Mouse (Mus musculus) myocyte (in vitro differentiated cells): ENCODE measurements at regions not wholly inside any gene's neighbourhood (a gene's known extent, or its start where the extent isn't known, plus 50 kb on each side); places are given as distances from the start of the nearest gene placed in this dataset.

Experiments
- H3K27me3 ChIP-seq: one replicate; pipeline ENCODE4 v1.6.1; 2011; ENCODE audit not compliant: control insufficient read depth, insufficient read depth, insufficient read length
- H3K36me3 ChIP-seq: one replicate; pipeline ENCODE4 v1.6.1; 2011; ENCODE audit not compliant: control insufficient read depth, insufficient read depth
- H3K4me2 ChIP-seq: one replicate; pipeline ENCODE4 v1.6.1; 2011; ENCODE audit warnings: low read depth, control low read depth
- H3K4me3 ChIP-seq: one replicate; pipeline ENCODE4 v1.5.1; 2011; ENCODE audit warnings: mild to moderate bottlenecking, control low read depth, moderate library complexity
- H3K79me2 ChIP-seq: one replicate; pipeline ENCODE4 v1.6.1; 2011; ENCODE audit not compliant: control insufficient read depth, insufficient read depth
- H3ac ChIP-seq: one replicate; pipeline ENCODE4 v1.6.1; 2011; ENCODE audit not compliant: control insufficient read depth, insufficient read length
- CEBPB ChIP-seq: IDR thresholded peaks from 2 replicates; pipeline ENCODE4 v1.6.1; 2011; ENCODE audit warnings: mild to moderate bottlenecking, moderate library complexity; ENCODE audit not compliant: poor library complexity, insufficient read depth, severe bottlenecking
- E2F4 ChIP-seq: IDR thresholded peaks from one replicate; pipeline ENCODE4 v1.6.1; 2011; ENCODE audit warnings: mild to moderate bottlenecking, control low read depth, moderate library complexity; ENCODE audit not compliant: insufficient read depth
- MAX ChIP-seq: IDR thresholded peaks from one replicate; pipeline ENCODE4 v1.6.1; 2011; ENCODE audit warnings: low read depth, mild to moderate bottlenecking, control low read depth
- MYOD1 ChIP-seq, 3 experiments: IDR thresholded peaks; one replicate each; pipeline ENCODE4 v1.6.1; 2011; ENCODE audit warnings: control low read depth in 2 of 3, low read depth in 2 of 3, mild to moderate bottlenecking in 2 of 3, moderate library complexity in 1 of 3; ENCODE audit not compliant: insufficient read length in 2 of 3, control insufficient read depth in 1 of 3
- MYOG ChIP-seq, 3 experiments: IDR thresholded peaks; one replicate each; pipeline ENCODE4 v1.6.1; 2011; ENCODE audit warnings: control low read depth in 2 of 3, low read depth in 2 of 3, mild to moderate bottlenecking in 2 of 3; ENCODE audit not compliant: insufficient read length in 2 of 3, control insufficient read depth in 1 of 3, insufficient read depth in 1 of 3
- POLR2A ChIP-seq: IDR thresholded peaks from one replicate; pipeline ENCODE4 v1.6.1; 2011; ENCODE audit warnings: low read depth, mild to moderate bottlenecking, control low read depth, moderate library complexity; ENCODE audit not compliant: insufficient read length
- POLR2AphosphoS2 ChIP-seq: IDR thresholded peaks from one replicate; pipeline ENCODE4 v1.6.1; 2011; ENCODE audit warnings: low read depth, control low read depth; ENCODE audit not compliant: insufficient read length
- REST ChIP-seq: IDR thresholded peaks from one replicate; pipeline ENCODE4 v1.6.1; 2011; ENCODE audit warnings: mild to moderate bottlenecking, control low read depth, moderate library complexity; ENCODE audit not compliant: insufficient read depth, insufficient read length
- SRF ChIP-seq: IDR thresholded peaks from one replicate; pipeline ENCODE4 v1.6.1; 2011; ENCODE audit warnings: low read depth; ENCODE audit not compliant: control insufficient read depth, insufficient read length
- TCF12 ChIP-seq: IDR thresholded peaks from one replicate; pipeline ENCODE4 v1.6.1; 2011; ENCODE audit warnings: mild to moderate bottlenecking, control low read depth; ENCODE audit not compliant: poor library complexity, insufficient read depth, severe bottlenecking
- TCF3 ChIP-seq: IDR thresholded peaks from one replicate; pipeline ENCODE4 v1.6.1; 2011; ENCODE audit warnings: low read depth, control low read depth; ENCODE audit not compliant: insufficient read length
- USF1 ChIP-seq: IDR thresholded peaks from one replicate; pipeline ENCODE4 v1.6.1; 2011; ENCODE audit warnings: low read depth, mild to moderate bottlenecking, control low read depth, moderate library complexity

DNA sequence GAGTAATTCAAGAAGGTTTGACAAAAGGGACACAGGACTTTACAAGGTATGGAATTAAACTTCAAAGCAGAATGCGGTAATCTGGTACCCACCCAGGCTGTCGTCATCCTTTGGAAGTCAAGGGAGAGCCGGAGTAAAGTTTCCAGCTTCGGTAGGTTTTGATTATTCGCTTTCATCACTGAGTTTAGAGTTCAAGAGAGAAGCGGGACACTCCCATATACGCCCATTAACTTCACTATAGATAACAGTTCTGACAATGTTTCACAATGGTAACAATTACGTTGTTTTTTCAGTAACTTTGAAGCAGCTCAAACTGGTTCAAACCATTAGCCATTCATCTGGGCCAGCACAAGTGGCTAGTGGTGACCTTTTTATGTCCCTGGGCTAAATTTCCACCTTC, 73.8 kb upstream of the Atp2b1 start:
- no peak overlapping the region for H3K4me2 ChIP-seq
- TF ChIP-seq TCF3 (no peak), MAX (no peak), REST (no peak), POLR2A (no peak), MYOG (IDR thresholded peaks at IDR 0.05; ENCODE audit: control insufficient read depth in 1 of 3, insufficient read depth in 1 of 3, insufficient read length in 2 of 3, low read depth in 2 of 3) (no peak)
- no peaks in the 10 kb centered on the region for H3K36me3 ChIP-seq
- H3K79me2 ChIP-seq = no peaks in the 10 kb centered on the region
- H3ac ChIP-seq = no peak overlapping the region
- no peak overlapping the region for H3K4me3 ChIP-seq
- H3K27me3 ChIP-seq = no peaks in the 10 kb centered on the region

DNA sequence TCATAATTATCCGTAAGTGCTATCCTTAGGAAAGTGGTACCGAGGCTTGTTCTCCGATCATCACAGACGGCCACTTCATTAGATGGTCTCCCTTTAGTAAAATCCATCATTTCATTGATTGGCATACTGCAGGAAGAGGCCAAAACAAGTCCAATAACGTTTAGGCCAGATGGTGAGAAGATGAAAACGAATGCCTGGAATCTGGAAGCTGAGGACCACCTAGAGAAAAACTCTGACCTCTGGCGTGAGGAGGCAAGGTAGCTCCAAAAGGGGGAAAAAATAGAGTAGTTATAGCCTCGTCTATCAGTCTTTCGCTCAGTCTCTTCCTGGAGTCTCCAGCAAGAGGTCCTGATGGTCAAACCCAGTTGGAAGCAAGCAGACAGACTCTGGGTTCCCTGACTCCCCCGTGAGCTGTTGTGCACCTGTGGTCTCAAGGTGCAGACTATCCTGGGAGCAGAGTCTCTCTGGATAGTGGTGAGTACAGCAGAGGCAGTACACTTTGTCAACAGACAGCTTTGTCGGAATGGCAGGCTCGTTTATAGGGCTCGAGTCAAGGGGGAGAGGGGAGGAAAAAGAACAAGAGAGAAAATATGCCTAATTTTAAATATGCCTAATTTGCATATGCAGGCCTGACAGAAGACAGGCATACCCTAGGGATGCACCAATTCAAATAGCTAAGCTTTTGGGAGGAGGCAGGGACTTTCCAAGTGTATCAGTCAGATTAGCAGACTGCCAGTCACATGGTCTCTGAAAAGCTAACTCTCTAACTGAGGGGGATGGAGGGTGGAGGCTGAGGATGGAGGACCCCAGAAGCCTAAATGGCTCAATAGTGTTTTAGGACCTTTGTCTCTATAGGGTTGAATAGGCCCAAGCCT, 73.0 kb upstream of the Atp2b1 start:
- no peak overlapping the region for H3K4me3 ChIP-seq
- TF ChIP-seq CEBPB (no peak), MYOD1 (IDR thresholded peaks at IDR 0.05; ENCODE audit: control insufficient read depth in 1 of 3, insufficient read length in 2 of 3, low read depth in 2 of 3) (no peak), POLR2AphosphoS2 (no peak), SRF (no peak)
- H3K79me2 ChIP-seq = no peaks in the 10 kb centered on the region
- H3K27me3 ChIP-seq = no peaks in the 10 kb centered on the region
- no peak overlapping the region for H3ac ChIP-seq
- no peak overlapping the region for H3K4me2 ChIP-seq
- H3K36me3 ChIP-seq = no peaks in the 10 kb centered on the region

DNA sequence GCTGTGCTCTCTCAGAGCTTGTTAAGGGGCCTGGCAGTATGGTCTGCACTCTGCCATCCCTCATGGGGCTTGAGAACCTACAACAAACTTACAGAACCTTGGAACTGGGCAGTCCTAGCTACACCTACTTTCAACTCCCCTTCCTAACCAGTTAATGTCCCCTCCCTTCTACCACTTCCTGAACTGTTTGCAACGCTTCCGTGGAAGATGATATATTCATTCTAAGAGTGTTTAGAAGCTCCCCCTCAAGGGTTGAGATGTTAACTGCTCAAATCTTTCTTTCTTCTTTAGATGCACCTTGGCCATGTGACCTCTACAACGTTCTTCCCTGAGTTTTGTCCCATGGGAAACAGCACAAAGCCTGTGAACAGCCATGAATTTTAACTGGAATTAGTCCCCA, 72.3 kb upstream of the Atp2b1 start:
- no peaks in the 10 kb centered on the region for H3K36me3 ChIP-seq
- TF ChIP-seq REST = no peak
- no peak for TF ChIP-seq USF1
- TF ChIP-seq TCF3 = no peak
- no peak for TF ChIP-seq SRF
- TF ChIP-seq MAX = no peak
- no peak for TF ChIP-seq POLR2A
- no peak for TF ChIP-seq CEBPB
- TF ChIP-seq POLR2AphosphoS2 = no peak
- no peak for TF ChIP-seq TCF12
- no peak for TF ChIP-seq MYOG (IDR thresholded peaks at IDR 0.05; ENCODE audit: control insufficient read depth in 1 of 3, insufficient read depth in 1 of 3, insufficient read length in 2 of 3, low read depth in 2 of 3)
- TF ChIP-seq E2F4 = no peak
- no peak for TF ChIP-seq MYOD1 (IDR thresholded peaks at IDR 0.05; ENCODE audit: control insufficient read depth in 1 of 3, insufficient read length in 2 of 3, low read depth in 2 of 3)

DNA sequence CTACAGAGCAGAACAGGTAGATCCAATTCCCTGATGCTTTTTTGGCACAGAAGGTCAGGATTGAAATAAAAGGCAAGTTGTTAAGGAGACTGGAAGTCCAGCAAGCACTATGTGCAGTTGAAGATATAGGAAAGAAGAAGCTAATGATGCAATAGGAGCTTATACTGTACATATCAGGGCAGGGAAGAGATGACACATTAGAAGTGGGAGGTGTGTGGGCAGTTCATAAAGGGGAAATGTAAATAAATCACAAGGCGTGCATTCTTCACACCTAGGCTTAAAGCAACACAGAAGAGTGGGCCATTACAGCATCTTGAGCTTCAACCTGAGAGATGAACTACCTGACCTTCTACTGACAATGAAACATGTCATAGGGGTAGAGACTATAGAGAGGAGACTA, 71.5 kb upstream of the Atp2b1 start:
- H3ac ChIP-seq = no peak overlapping the region
- TF ChIP-seq REST = no peak
- no peak for TF ChIP-seq SRF
- TF ChIP-seq POLR2AphosphoS2 = no peak
- no peak for TF ChIP-seq E2F4
- no peak for TF ChIP-seq POLR2A
- no peak for TF ChIP-seq USF1
- no peak for TF ChIP-seq TCF3
- no peak for TF ChIP-seq MYOD1 (IDR thresholded peaks at IDR 0.05; ENCODE audit: control insufficient read depth in 1 of 3, insufficient read length in 2 of 3, low read depth in 2 of 3)
- no peak for TF ChIP-seq MYOG (IDR thresholded peaks at IDR 0.05; ENCODE audit: control insufficient read depth in 1 of 3, insufficient read depth in 1 of 3, insufficient read length in 2 of 3, low read depth in 2 of 3)
- TF ChIP-seq CEBPB = no peak
- no peak for TF ChIP-seq MAX
- no peak for TF ChIP-seq TCF12
- no peak overlapping the region for H3K4me2 ChIP-seq
- no peaks in the 10 kb centered on the region for H3K36me3 ChIP-seq
- no peaks in the 10 kb centered on the region for H3K27me3 ChIP-seq
- no peak overlapping the region for H3K4me3 ChIP-seq
- H3K79me2 ChIP-seq = no peaks in the 10 kb centered on the region

More for the DNA sequence above, 72.3 kb upstream of the Atp2b1 start:
- Histone ChIP-seq H3K79me2 (no peaks in the 10 kb centered on the region), H3ac (no peak overlapping the region), H3K4me3 (no peak overlapping the region), H3K4me2 (no peak overlapping the region), H3K27me3 (no peaks in the 10 kb centered on the region)

DNA sequence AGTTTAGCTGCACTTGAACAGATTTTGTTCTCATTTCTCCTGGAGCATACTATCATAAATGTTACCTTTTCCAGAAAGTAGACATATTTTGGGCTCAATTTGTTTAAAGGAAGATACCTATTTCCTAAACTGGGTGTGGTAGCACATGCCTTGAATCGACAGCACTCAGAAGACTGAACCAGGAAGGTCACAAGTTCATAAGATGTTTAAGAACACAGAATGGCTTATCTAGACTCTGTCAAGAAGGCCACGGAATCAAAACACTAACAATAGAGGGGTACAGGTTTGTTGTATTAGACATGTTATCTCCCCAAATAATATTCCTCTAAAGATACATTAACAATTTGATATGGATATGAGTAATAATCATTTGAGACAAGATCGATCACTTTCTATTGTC, 64.4 kb upstream of the Atp2b1 start:
- Histone ChIP-seq H3K36me3 (no peaks in the 10 kb centered on the region), H3K79me2 (no peaks in the 10 kb centered on the region), H3K4me2 (no peak overlapping the region), H3K27me3 (no peaks in the 10 kb centered on the region), H3K4me3 (no peak overlapping the region), H3ac (no peak overlapping the region)
- TF ChIP-seq TCF12 (no peak), CEBPB (no peak), POLR2A (no peak), USF1 (no peak), E2F4 (no peak), SRF (no peak), POLR2AphosphoS2 (no peak), MAX (no peak), MYOD1 (IDR thresholded peaks at IDR 0.05; ENCODE audit: control insufficient read depth in 1 of 3, insufficient read length in 2 of 3, low read depth in 2 of 3) (no peak), TCF3 (no peak), MYOG (IDR thresholded peaks at IDR 0.05; ENCODE audit: control insufficient read depth in 1 of 3, insufficient read depth in 1 of 3, insufficient read length in 2 of 3, low read depth in 2 of 3) (no peak), REST (no peak)
